Mouse (Mus musculus): ENCODE measurements around the gene Klc4. TPM values are rescaled to one million over a fixed set of nuclear protein-coding genes. Genes with fewer than 3 reads are reported as not detected.

Gene Klc4
- polyA plus RNA-seq, 1 experiment: 24.0 TPM

GRCm38 (mm10) chr17:46617799-46618198 lies 28.0 kb downstream of the Klc4 start:
- 92% methylated on average over 12 of the region's 12 CpGs for WGBS
- H3K27me3 ChIP-seq (ENCODE audit: control insufficient read depth, insufficient read depth, low read length): no peaks in the 10 kb centered on the region
- H3K27ac ChIP-seq (ENCODE audit: control insufficient read depth, insufficient read depth, low read length): no peak overlapping the region
- H3K4me3 ChIP-seq (ENCODE audit: control insufficient read depth, insufficient read depth, low read length): no peak overlapping the region
- no peak for TF ChIP-seq CTCF (IDR thresholded peaks at IDR 0.05; ENCODE audit: borderline replicate concordance, control insufficient read depth, extremely low read depth, insufficient read depth, low read length, poor library complexity)
- TF ChIP-seq POLR2A (IDR thresholded peaks at IDR 0.05; ENCODE audit: control insufficient read depth, extremely low read depth, insufficient read depth, low read length, poor library complexity): no peak
- DNase-seq: no peak
- H3K4me1 ChIP-seq (replicated peaks; ENCODE audit: control insufficient read depth, insufficient read depth, low read length): peaks cover 7% of the 10 kb centered on the region; the same call in 1 of the 2 replicates
- no peaks in the 10 kb centered on the region for H3K36me3 ChIP-seq (ENCODE audit: control insufficient read depth, insufficient read depth, low read length)

- 85% methylated on average over 3 of the region's 3 CpGs for WGBS
- DNase-seq: no peak
- Histone ChIP-seq H3K27ac (ENCODE audit: control insufficient read depth, insufficient read depth, low read length) (no peak overlapping the region), H3K4me3 (ENCODE audit: control insufficient read depth, insufficient read depth, low read length) (no peak overlapping the region), H3K4me1 (replicated peaks; ENCODE audit: control insufficient read depth, insufficient read depth, low read length) (peaks cover 3% of the 10 kb centered on the region; the same call in 1 of the 2 replicates), H3K36me3 (ENCODE audit: control insufficient read depth, insufficient read depth, low read length) (no peaks in the 10 kb centered on the region), H3K27me3 (ENCODE audit: control insufficient read depth, insufficient read depth, low read length) (no peaks in the 10 kb centered on the region)
- TF ChIP-seq CTCF (IDR thresholded peaks at IDR 0.05; ENCODE audit: borderline replicate concordance, control insufficient read depth, extremely low read depth, insufficient read depth, low read length, poor library complexity): no peak
- TF ChIP-seq POLR2A (IDR thresholded peaks at IDR 0.05; ENCODE audit: control insufficient read depth, extremely low read depth, insufficient read depth, low read length, poor library complexity): no peak
These were observed 32.6 kb downstream of the Klc4 start for GRCm38 (mm10) chr17:46613229-46613628.

- no peak for DNase-seq
- Histone ChIP-seq H3K27ac (ENCODE audit: control insufficient read depth, insufficient read depth, low read length) (no peak overlapping the region; the same call in 1 of the 2 replicates), H3K27me3 (ENCODE audit: control insufficient read depth, insufficient read depth, low read length) (no peaks in the 10 kb centered on the region), H3K36me3 (ENCODE audit: control insufficient read depth, insufficient read depth, low read length) (no peaks in the 10 kb centered on the region), H3K4me1 (replicated peaks; ENCODE audit: control insufficient read depth, insufficient read depth, low read length) (peaks cover 3% of the 10 kb centered on the region; the same call in 1 of the 2 replicates), H3K4me3 (ENCODE audit: control insufficient read depth, insufficient read depth, low read length) (no peak overlapping the region)
- TF ChIP-seq CTCF (IDR thresholded peaks at IDR 0.05; ENCODE audit: borderline replicate concordance, control insufficient read depth, extremely low read depth, insufficient read depth, low read length, poor library complexity) (no peak), POLR2A (IDR thresholded peaks at IDR 0.05; ENCODE audit: control insufficient read depth, extremely low read depth, insufficient read depth, low read length, poor library complexity) (no peak)
- 87% methylated on average over 4 of the region's 4 CpGs for WGBS
These were observed 33.0 kb downstream of the Klc4 start for GRCm38 (mm10) chr17:46612820-46613219.

DNA sequence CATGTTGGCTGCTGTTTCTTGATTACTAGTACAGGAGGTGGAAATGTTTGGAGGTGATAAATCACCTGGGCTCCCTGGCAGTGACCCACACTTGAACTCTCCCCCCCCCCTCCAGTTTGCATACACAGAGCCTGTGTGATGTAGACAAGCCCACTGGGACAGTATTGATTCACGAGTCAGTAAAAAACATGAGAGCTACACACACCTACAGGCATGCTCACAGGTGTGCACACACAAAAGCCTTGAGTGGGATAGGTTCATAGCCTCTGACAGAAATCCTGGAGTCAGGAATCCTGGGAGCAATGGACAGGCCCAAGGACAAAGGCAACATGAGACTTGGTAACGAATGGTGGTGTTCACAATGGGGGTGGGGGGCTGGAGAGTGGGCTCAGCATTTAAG lies 33.6 kb downstream of the Klc4 start:
- TF ChIP-seq CTCF (IDR thresholded peaks at IDR 0.05; ENCODE audit: borderline replicate concordance, control insufficient read depth, extremely low read depth, insufficient read depth, low read length, poor library complexity) (no peak), POLR2A (IDR thresholded peaks at IDR 0.05; ENCODE audit: control insufficient read depth, extremely low read depth, insufficient read depth, low read length, poor library complexity) (no peak)
- Histone ChIP-seq H3K4me1 (replicated peaks; ENCODE audit: control insufficient read depth, insufficient read depth, low read length) (peaks cover 3% of the 10 kb centered on the region; the same call in 1 of the 2 replicates), H3K27ac (ENCODE audit: control insufficient read depth, insufficient read depth, low read length) (no peak overlapping the region), H3K4me3 (ENCODE audit: control insufficient read depth, insufficient read depth, low read length) (no peak overlapping the region), H3K27me3 (ENCODE audit: control insufficient read depth, insufficient read depth, low read length) (no peaks in the 10 kb centered on the region), H3K36me3 (ENCODE audit: control insufficient read depth, insufficient read depth, low read length) (no peaks in the 10 kb centered on the region)
- DNase-seq: no peak
- WGBS: 87% methylated on average over 2 of the region's 2 CpGs

DNA sequence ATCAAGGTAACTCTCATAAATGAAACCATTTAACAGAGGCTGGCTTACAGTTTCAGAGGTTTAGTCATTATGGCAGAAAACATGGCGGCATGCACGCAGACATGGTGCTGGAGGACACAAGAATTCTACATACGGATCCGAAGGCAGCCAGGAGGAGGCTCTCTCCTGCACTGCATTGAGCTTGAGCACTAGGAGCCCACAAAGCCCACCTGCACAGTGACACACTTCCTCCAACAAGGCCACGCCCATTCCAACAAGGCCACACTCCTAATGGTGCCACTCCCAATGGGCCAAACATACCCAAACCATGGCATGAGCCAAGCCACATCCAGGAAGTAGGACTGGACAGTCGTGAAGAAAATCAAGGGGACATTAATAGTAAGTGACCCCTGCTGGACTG lies 34.5 kb downstream of the Klc4 start:
- Histone ChIP-seq H3K4me1 (replicated peaks; ENCODE audit: control insufficient read depth, insufficient read depth, low read length) (peaks cover 3% of the 10 kb centered on the region; the same call in 1 of the 2 replicates), H3K27me3 (ENCODE audit: control insufficient read depth, insufficient read depth, low read length) (no peaks in the 10 kb centered on the region), H3K27ac (ENCODE audit: control insufficient read depth, insufficient read depth, low read length) (no peak overlapping the region), H3K36me3 (ENCODE audit: control insufficient read depth, insufficient read depth, low read length) (no peaks in the 10 kb centered on the region), H3K4me3 (ENCODE audit: control insufficient read depth, insufficient read depth, low read length) (no peak overlapping the region)
- DNase-seq: no peak
- WGBS: 97% methylated on average over 6 of the region's 6 CpGs
- TF ChIP-seq CTCF (IDR thresholded peaks at IDR 0.05; ENCODE audit: borderline replicate concordance, control insufficient read depth, extremely low read depth, insufficient read depth, low read length, poor library complexity): no peak
- no peak for TF ChIP-seq POLR2A (IDR thresholded peaks at IDR 0.05; ENCODE audit: control insufficient read depth, extremely low read depth, insufficient read depth, low read length, poor library complexity)

DNA sequence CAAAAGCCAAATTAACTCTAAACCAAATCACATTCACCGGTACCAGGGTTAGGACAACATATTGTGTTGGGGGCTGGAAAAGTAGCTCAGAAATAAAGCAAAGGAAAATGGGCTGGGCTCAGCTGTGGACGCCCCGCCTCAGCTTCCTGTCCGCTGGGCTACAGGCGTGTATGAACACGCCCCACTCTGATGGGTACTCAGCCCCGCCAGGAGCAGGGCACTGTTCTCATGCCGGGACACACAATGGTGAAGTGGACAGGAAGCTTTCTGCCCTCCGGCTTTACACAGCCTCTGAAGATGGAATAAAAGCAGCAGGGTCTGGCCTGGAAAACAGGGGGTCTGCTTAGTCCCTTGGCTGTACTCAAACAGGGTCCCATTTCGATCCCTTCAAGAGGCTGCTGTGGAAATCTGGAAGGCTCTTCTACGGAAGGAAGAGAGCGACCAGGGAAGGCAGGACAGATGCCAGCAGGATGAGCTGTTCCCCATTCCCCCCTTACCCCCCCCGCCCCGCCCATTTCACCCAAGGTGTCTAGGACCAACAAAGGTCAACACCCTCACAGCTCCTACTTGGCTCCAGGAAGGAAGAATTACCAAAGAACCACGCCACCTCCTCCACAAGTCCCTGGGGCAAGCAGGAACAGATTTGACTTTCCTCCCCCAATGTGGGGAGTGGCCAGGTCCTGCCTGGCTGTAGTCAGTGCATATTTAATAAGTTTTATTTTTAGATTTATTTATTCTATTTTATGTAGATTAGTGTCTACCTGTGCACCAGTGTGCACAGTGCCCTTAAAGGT lies 35.9 kb downstream of the Klc4 start:
- DNase-seq: no peak
- WGBS: 64% methylated on average over 15 of the region's 15 CpGs
- no peak overlapping the region for H3K4me3 ChIP-seq (ENCODE audit: control insufficient read depth, insufficient read depth, low read length)
- H3K27me3 ChIP-seq (ENCODE audit: control insufficient read depth, insufficient read depth, low read length): no peaks in the 10 kb centered on the region
- H3K36me3 ChIP-seq (ENCODE audit: control insufficient read depth, insufficient read depth, low read length): no peaks in the 10 kb centered on the region
- no peak overlapping the region for H3K27ac ChIP-seq (ENCODE audit: control insufficient read depth, insufficient read depth, low read length)
- peaks cover 3% of the 10 kb centered on the region; the same call in 1 of the 2 replicates for H3K4me1 ChIP-seq (replicated peaks; ENCODE audit: control insufficient read depth, insufficient read depth, low read length)
- no peak for TF ChIP-seq POLR2A (IDR thresholded peaks at IDR 0.05; ENCODE audit: control insufficient read depth, extremely low read depth, insufficient read depth, low read length, poor library complexity)
- no peak for TF ChIP-seq CTCF (IDR thresholded peaks at IDR 0.05; ENCODE audit: borderline replicate concordance, control insufficient read depth, extremely low read depth, insufficient read depth, low read length, poor library complexity)
